Mouse (Mus musculus) heart, postnatal 0 days (tissue): ENCODE measurements around the gene Adat3.

ENCODE experiments used
- CTCF ChIP-seq: IDR thresholded peaks from 2 replicates; pipeline ENCODE4 v1.5.1; 2016; ENCODE audit warnings: antibody characterized with exemption, control low read depth, low read depth
- EP300 ChIP-seq: IDR thresholded peaks from 2 replicates; pipeline ENCODE4 v1.6.1; 2016; ENCODE audit warnings: antibody characterized with exemption, low read depth

DNA sequence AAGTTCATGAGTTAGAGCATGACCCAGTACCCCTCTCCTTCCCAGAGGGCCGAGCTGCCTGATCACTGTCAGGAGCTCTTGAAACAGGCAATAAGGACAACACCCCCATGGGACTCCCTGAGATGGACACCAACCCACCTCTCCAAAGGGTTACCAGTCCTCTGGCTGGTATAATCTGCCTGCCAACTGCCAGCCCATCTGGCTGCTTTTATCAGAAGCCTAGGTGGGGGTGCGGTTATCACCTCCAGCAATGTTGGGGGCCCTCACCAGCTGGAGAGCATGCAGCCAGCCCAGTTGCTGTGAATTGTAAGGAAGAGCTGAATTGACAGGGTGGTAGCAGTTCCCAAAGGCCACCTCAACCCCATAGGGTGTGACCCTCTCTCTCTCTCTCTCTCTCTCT lies 30.2 kb upstream of the Adat3 start:
- TF ChIP-seq CTCF: no peak
- no peak for TF ChIP-seq EP300
